9 mouse cellular contexts compared by ENCODE assay signal in the genomic region with DNA sequence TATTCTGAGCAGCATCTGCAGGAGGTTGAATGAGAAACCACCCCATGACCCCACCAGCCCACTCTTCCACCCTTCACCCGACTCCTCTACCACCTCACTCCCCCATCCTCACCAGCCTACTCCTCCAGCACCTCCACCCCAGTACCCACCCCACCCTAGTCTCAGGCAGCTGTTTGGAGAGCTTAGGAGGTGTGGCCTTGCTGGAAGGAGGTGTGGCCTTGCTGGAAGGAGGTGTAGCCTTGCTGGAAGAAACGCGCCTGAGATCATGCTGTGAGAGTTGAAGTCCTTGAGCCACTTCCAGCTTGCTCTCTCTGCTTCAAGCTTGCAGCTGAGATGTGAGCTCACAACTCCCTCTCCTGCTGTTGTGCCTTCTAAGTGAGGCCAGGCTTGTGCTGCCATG. TPM values are rescaled to one million over a fixed set of nuclear protein-coding genes. Genes with fewer than 3 reads are reported as not detected.
A peak's percentile ranks its signal among the peaks of the same experiment; 100 is the strongest.
DNase-seq lines count a peak whose midpoint lies in the region; ATAC-seq and TF ChIP-seq lines count a peak whose summit lies in the region.
"Had no signal": no experiment of that assay in that cellular context is flagged by ENCODE, and none has a peak within 500 bp of the region (broad histone marks: within the 10 kb centered on the region; RNA-seq: fewer than 3 reads in every experiment).

No protein-coding gene starts in this region.

- H3K27me3 ChIP-seq in intestine, embryonic 15.5 days (replicated peaks): no peaks in the 10 kb centered on the region
- H3K27me3 ChIP-seq in intestine, postnatal 0 days (replicated peaks; ENCODE audit: control insufficient read depth, insufficient read depth, low read length): no peaks in the 10 kb centered on the region
- no peaks in the 10 kb centered on the region for H3K27me3 ChIP-seq in ES-Bruce4 (ENCODE audit: control insufficient read depth, insufficient read depth, low read length, poor library complexity, severe bottlenecking)
- H3K27me3 ChIP-seq in forebrain, embryonic 14.5 days (replicated peaks; ENCODE audit: control insufficient read depth, insufficient read depth, low read length): 0 out of 2 replicates have a peak, but pooled peaks cover 3% of the 10 kb centered on the region
- H3K27me3 ChIP-seq: hindbrain, embryonic 15.5 days had no signal

- DNase-seq in embryo, embryonic 10.5 days (ENCODE audit: low spot score): peak; percentile 27
- DNase-seq in lung, postnatal 36 days: peak; percentile 21
- no peak for DNase-seq in forebrain, embryonic 14.5 days (ENCODE audit: low spot score)
- no peak for DNase-seq in Muller cell, postnatal 12 days (ENCODE audit: inconsistent ontology term)
- DNase-seq in cerebellum, adult 11 months: no peak

- TF ChIP-seq CTCF in intestine, postnatal 0 days (IDR thresholded peaks at IDR 0.05; ENCODE audit: low read depth): no peak
- no peak for TF ChIP-seq CTCF in ES-Bruce4 (IDR thresholded peaks at IDR 0.05; ENCODE audit: low read depth, low read length)

- 15% methylated on average over 3 of the region's 3 CpGs for WGBS in intestine, embryonic 15.5 days
- WGBS in intestine, postnatal 0 days: 14% methylated on average over 3 of the region's 3 CpGs
- WGBS in forebrain, embryonic 14.5 days: 28% methylated on average over 3 of the region's 3 CpGs

- no peak overlapping the region for H3K27ac ChIP-seq in intestine, embryonic 15.5 days
- no peak overlapping the region for H3K27ac ChIP-seq in intestine, postnatal 0 days (ENCODE audit: low read depth, low read length)
- peak overlapping the region; percentile 17; the same call in 1 of the 2 replicates for H3K27ac ChIP-seq in ES-Bruce4 (ENCODE audit: insufficient read depth, low read length)
- H3K27ac ChIP-seq in forebrain, embryonic 14.5 days (ENCODE audit: low read depth, low read length): no peak overlapping the region
- H3K27ac ChIP-seq: hindbrain, embryonic 15.5 days had no signal

- peak; percentile 82 for TF ChIP-seq EP300 in ES-Bruce4 (IDR thresholded peaks at IDR 0.05; ENCODE audit: insufficient read depth, low read depth, low read length)

- H3K9me3 ChIP-seq in intestine, embryonic 15.5 days: no peaks in the 10 kb centered on the region
- H3K9me3 ChIP-seq in intestine, postnatal 0 days (ENCODE audit: control insufficient read depth): no peaks in the 10 kb centered on the region
- no peaks in the 10 kb centered on the region; the same call in 1 of the 2 replicates for H3K9me3 ChIP-seq in ES-Bruce4 (replicated peaks; ENCODE audit: control insufficient read depth, insufficient read depth, low read length, poor library complexity, severe bottlenecking)
- H3K9me3 ChIP-seq in forebrain, embryonic 14.5 days (replicated peaks; ENCODE audit: control insufficient read depth, low read length): no peaks in the 10 kb centered on the region
- H3K9me3 ChIP-seq: hindbrain, embryonic 15.5 days had no signal

- no peak overlapping the region for H3K9ac ChIP-seq in intestine, embryonic 15.5 days
- no peak overlapping the region for H3K9ac ChIP-seq in intestine, postnatal 0 days (ENCODE audit: low read depth, low read length)
- H3K9ac ChIP-seq in ES-Bruce4 (ENCODE audit: low read depth, poor library complexity, severe bottlenecking): no peak overlapping the region
- no peak overlapping the region for H3K9ac ChIP-seq in forebrain, embryonic 14.5 days (ENCODE audit: low read length)
- H3K9ac ChIP-seq: hindbrain, embryonic 15.5 days had no signal

- ATAC-seq in intestine, embryonic 15.5 days: peak; percentile 75
- no peak for ATAC-seq in intestine, postnatal 0 days
- no peak for ATAC-seq in forebrain, embryonic 14.5 days

- no peak overlapping the region for H3K4me2 ChIP-seq in intestine, embryonic 15.5 days (replicated peaks)
- no peak overlapping the region for H3K4me2 ChIP-seq in intestine, postnatal 0 days (replicated peaks; ENCODE audit: low read depth)
- H3K4me2 ChIP-seq in forebrain, embryonic 14.5 days (ENCODE audit: low read length): no peak overlapping the region
- H3K4me2 ChIP-seq: hindbrain, embryonic 15.5 days had no signal

- no peaks in the 10 kb centered on the region for H3K36me3 ChIP-seq in intestine, embryonic 15.5 days
- no peaks in the 10 kb centered on the region for H3K36me3 ChIP-seq in intestine, postnatal 0 days (ENCODE audit: control insufficient read depth, insufficient read depth)
- no peaks in the 10 kb centered on the region for H3K36me3 ChIP-seq in ES-Bruce4 (ENCODE audit: control insufficient read depth, insufficient read depth, low read length, poor library complexity, severe bottlenecking)
- no peaks in the 10 kb centered on the region for H3K36me3 ChIP-seq in forebrain, embryonic 14.5 days (ENCODE audit: control insufficient read depth, insufficient read depth, low read length)
- H3K36me3 ChIP-seq: hindbrain, embryonic 15.5 days had no signal

- H3K4me1 ChIP-seq in intestine, embryonic 15.5 days (replicated peaks): no peaks in the 10 kb centered on the region
- no peaks in the 10 kb centered on the region for H3K4me1 ChIP-seq in intestine, postnatal 0 days (replicated peaks; ENCODE audit: control insufficient read depth, insufficient read depth, low read length)
- H3K4me1 ChIP-seq in ES-Bruce4 (ENCODE audit: control insufficient read depth, insufficient read depth, low read length): peaks cover 5% of the 10 kb centered on the region
- H3K4me1 ChIP-seq in forebrain, embryonic 14.5 days (ENCODE audit: control insufficient read depth, insufficient read depth, low read length): no peaks in the 10 kb centered on the region
- H3K4me1 ChIP-seq: hindbrain, embryonic 15.5 days had no signal

- TF ChIP-seq POLR2A in ES-Bruce4 (IDR thresholded peaks at IDR 0.05; ENCODE audit: insufficient read depth, low read length): peak; percentile 20

- H3K4me3 ChIP-seq in intestine, embryonic 15.5 days (replicated peaks): no peak overlapping the region
- H3K4me3 ChIP-seq in intestine, postnatal 0 days (ENCODE audit: low read depth, low read length): no peak overlapping the region
- H3K4me3 ChIP-seq in ES-Bruce4 (ENCODE audit: low read depth, low read length): no peak overlapping the region
- H3K4me3 ChIP-seq in forebrain, embryonic 14.5 days (ENCODE audit: low read depth, low read length): no peak overlapping the region
- H3K4me3 ChIP-seq: hindbrain, embryonic 15.5 days had no signal

RNA-seq across cellular contexts. Expression of gene Kdm8, which starts 26.1 kb away (rescaled TPM):
- 9.0 and 10.0 TPM in 2 replicates for polyA plus RNA-seq in intestine, embryonic 15.5 days (2015; fragmentation: Nextera tagmentation; extraction: Ambion mirVana)
- 3.3 and 3.5 TPM in 2 replicates for polyA plus RNA-seq in intestine, postnatal 0 days (2015; fragmentation: Nextera tagmentation; extraction: Ambion mirVana)
- polyA plus RNA-seq in ES-Bruce4 (2011; ENCODE audit: insufficient read depth, insufficient read length, low read depth, missing spikeins): 4.4 and 6.3 TPM in 2 replicates
- polyA plus RNA-seq in forebrain, embryonic 14.5 days (2014; fragmentation: Nextera tagmentation; extraction: Ambion mirVana): 5.2 TPM in 2 replicates

Comparison
In these comparisons a context has a peak if more than half of its experiments do, and no peak if none do; other contexts are left out.
1. DNase-seq: peak in embryo, embryonic 10.5 days (single experiment) and lung, postnatal 36 days (single experiment); none in forebrain, embryonic 14.5 days (single experiment), Muller cell, postnatal 12 days (single experiment) and cerebellum, adult 11 months (single experiment).